Mouse (Mus musculus): Measurements from ENCODE around the gene Tmem178b. TPM values are rescaled to one million over a fixed set of nuclear protein-coding genes. Genes with fewer than 3 reads are reported as not detected.

The Tmem178b gene
- polyA plus RNA-seq, 1 experiment from 2014 or later, result 0.15 TPM

DNA sequence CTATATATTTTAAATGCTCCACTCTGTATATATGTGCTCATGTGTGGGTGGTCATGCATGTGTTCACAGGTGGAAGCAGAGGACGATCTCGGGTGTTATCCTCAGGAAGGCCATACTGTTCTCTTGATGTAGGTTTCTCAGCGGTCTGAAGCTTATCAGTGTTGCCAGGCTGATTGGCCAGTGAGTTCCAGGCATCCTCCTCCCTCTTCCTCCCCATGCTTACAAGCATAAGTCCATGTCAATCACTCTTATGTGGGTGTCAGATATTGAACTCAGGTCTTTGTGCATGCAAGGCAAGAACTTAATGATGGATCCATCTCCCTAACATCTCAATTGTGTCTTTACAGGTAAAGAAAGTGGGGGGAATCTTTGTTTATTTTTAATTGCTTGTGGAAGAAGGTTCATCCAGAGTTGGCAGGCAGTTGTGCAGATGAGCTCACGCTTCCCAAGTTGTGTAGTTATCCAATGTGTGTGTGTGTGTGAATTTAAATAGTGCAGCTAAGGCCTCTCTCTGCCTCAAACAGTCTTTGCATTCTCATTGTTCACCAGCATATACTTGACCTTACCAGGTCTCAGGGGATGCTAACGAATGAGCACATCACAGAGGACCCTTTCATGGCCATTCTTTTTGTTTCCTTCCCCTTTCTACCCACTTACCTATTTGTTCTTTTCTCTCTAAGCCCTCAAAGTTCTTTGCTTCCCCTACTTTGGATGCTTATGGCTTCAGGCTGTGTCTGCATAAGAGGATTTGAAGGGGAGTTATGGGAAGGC lies 72.8 kb downstream of the Tmem178b start:
- H3K36me3 ChIP-seq (ENCODE audit: control insufficient read depth, insufficient read depth, low read length), result no peaks in the 10 kb centered on the region
- H3K9me3 ChIP-seq (ENCODE audit: control insufficient read depth, low read length), result no peaks in the 10 kb centered on the region
- 85% methylated on average over 5 of the region's 5 CpGs for WGBS
- H3K4me1 ChIP-seq (ENCODE audit: control insufficient read depth, insufficient read depth, low read length), result no peaks in the 10 kb centered on the region
- H3K4me2 ChIP-seq (replicated peaks; ENCODE audit: low read depth, low read length), result no peak overlapping the region
- no peak overlapping the region for H3K27ac ChIP-seq (ENCODE audit: low read depth, low read length)
- H3K27me3 ChIP-seq (ENCODE audit: control insufficient read depth, insufficient read depth, low read length), result no peaks in the 10 kb centered on the region
- ATAC-seq (ENCODE audit: low FRiP score, low TSS enrichment), result no peak
- no peak overlapping the region for H3K9ac ChIP-seq (ENCODE audit: low read depth, low read length)
- H3K4me3 ChIP-seq (ENCODE audit: low read length), result no peak overlapping the region

DNA sequence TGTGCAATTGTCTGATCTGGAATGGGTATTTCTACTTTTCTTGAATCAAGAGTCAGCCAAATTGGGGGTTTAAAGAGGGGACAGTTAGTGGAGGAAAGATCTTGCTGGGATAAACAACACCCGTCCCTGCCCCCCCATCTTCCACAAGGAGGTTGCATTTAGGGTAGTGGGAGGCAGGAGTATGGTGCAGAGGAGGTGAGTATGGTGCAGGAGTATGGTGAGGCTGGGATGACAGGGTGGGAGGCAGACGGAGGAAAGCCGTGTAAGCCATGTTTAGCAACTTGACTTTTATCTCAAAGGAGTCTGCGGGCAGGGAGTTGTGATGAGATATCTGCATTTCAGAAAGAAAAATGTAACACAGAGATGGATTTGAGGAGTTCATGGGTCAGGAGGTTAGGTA lies 73.5 kb downstream of the Tmem178b start:
- Histone ChIP-seq H3K9ac (ENCODE audit: low read depth, low read length) (no peak overlapping the region), H3K27ac (ENCODE audit: low read depth, low read length) (no peak overlapping the region), H3K4me3 (ENCODE audit: low read length) (no peak overlapping the region), H3K4me1 (ENCODE audit: control insufficient read depth, insufficient read depth, low read length) (no peaks in the 10 kb centered on the region), H3K4me2 (replicated peaks; ENCODE audit: low read depth, low read length) (no peak overlapping the region), H3K9me3 (ENCODE audit: control insufficient read depth, low read length) (no peaks in the 10 kb centered on the region), H3K36me3 (ENCODE audit: control insufficient read depth, insufficient read depth, low read length) (no peaks in the 10 kb centered on the region), H3K27me3 (ENCODE audit: control insufficient read depth, insufficient read depth, low read length) (no peaks in the 10 kb centered on the region)
- 85% methylated on average over 4 of the region's 4 CpGs for WGBS
- ATAC-seq (ENCODE audit: low FRiP score, low TSS enrichment), result no peak

DNA sequence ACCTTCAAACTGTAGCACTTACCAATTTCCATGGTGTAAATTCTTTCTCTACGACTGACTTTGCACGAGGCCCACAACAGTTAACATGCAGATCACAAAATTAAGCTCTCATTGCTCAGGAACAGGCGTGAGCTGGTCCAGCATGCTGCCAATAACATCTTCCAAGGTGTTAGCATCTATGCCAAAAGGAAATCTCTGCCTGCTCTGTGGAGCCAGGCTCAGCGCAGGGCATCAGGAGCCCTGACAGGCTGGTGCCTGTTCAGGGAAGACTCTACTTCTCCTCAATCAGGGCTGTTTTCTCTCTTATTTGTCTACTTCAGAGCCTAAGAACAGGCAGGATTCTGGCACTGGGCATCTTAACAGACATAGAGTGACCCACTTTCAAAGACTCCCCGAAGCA lies 80.9 kb downstream of the Tmem178b start:
- no peaks in the 10 kb centered on the region for H3K36me3 ChIP-seq (ENCODE audit: control insufficient read depth, insufficient read depth, low read length)
- H3K4me2 ChIP-seq (replicated peaks; ENCODE audit: low read depth, low read length), result no peak overlapping the region
- H3K9ac ChIP-seq (ENCODE audit: low read depth, low read length), result no peak overlapping the region
- H3K27me3 ChIP-seq (ENCODE audit: control insufficient read depth, insufficient read depth, low read length), result no peaks in the 10 kb centered on the region
- no peak overlapping the region for H3K27ac ChIP-seq (ENCODE audit: low read depth, low read length)
- 82% methylated on average over 5 of the region's 5 CpGs for WGBS
- no peaks in the 10 kb centered on the region for H3K4me1 ChIP-seq (ENCODE audit: control insufficient read depth, insufficient read depth, low read length)
- no peaks in the 10 kb centered on the region for H3K9me3 ChIP-seq (ENCODE audit: control insufficient read depth, low read length)
- no peak overlapping the region for H3K4me3 ChIP-seq (ENCODE audit: low read length)
- ATAC-seq (ENCODE audit: low FRiP score, low TSS enrichment), result no peak

DNA sequence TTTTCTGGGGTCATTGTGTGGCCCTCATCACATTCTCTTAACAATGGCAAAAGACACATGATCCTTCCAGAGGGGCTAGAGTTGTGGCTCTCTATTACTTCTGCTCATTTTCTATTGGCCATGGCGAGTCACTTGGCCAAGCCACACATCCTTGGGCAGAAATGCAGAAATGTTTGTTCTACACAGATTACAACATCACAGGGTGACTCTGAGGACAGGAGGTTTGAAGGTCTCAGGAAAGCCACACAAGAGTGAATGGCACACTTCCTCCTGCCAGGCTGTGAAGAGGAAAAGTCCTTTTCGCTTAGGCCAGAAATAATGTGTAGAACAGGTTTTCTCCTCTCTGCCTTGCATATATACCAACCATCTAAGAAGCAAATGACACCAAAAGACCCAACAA lies 82.1 kb downstream of the Tmem178b start:
- WGBS, result 94% methylated on average over 2 of the region's 2 CpGs
- no peak overlapping the region for H3K27ac ChIP-seq (ENCODE audit: low read depth, low read length)

DNA sequence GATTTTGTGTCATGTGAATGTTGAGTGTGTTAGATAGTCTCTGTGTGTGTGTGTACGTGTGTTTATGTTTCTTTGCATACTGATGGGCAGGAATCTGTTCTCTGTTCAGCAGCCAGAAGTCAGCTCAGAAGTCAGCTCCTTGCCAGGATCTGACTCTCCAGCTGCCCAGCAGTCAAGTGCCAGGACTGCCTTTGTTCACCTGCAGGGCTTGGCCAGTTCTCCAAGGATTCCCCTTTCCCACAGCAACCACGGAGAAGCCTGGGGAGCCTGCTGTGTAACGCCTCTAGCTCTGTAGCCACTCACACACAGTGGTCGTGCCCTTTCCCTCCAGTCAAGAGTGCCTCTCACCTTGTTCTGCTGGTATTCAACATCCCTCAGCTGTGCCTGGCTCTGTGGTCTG lies 91.5 kb downstream of the Tmem178b start:
- Histone ChIP-seq H3K9ac (ENCODE audit: low read depth, low read length) (no peak overlapping the region), H3K27me3 (ENCODE audit: control insufficient read depth, insufficient read depth, low read length) (no peaks in the 10 kb centered on the region), H3K4me1 (ENCODE audit: control insufficient read depth, insufficient read depth, low read length) (no peaks in the 10 kb centered on the region), H3K9me3 (ENCODE audit: control insufficient read depth, low read length) (no peaks in the 10 kb centered on the region), H3K27ac (ENCODE audit: low read depth, low read length) (no peak overlapping the region), H3K4me2 (replicated peaks; ENCODE audit: low read depth, low read length) (no peak overlapping the region), H3K36me3 (ENCODE audit: control insufficient read depth, insufficient read depth, low read length) (no peaks in the 10 kb centered on the region), H3K4me3 (ENCODE audit: low read length) (no peak overlapping the region)
- ATAC-seq (ENCODE audit: low FRiP score, low TSS enrichment), result no peak
- 81% methylated on average over 4 of the region's 4 CpGs for WGBS

More for the DNA sequence above, 82.1 kb downstream of the Tmem178b start:
- Histone ChIP-seq H3K4me1 (ENCODE audit: control insufficient read depth, insufficient read depth, low read length) (no peaks in the 10 kb centered on the region), H3K27me3 (ENCODE audit: control insufficient read depth, insufficient read depth, low read length) (no peaks in the 10 kb centered on the region), H3K9me3 (ENCODE audit: control insufficient read depth, low read length) (no peaks in the 10 kb centered on the region), H3K9ac (ENCODE audit: low read depth, low read length) (no peak overlapping the region), H3K36me3 (ENCODE audit: control insufficient read depth, insufficient read depth, low read length) (no peaks in the 10 kb centered on the region), H3K4me2 (replicated peaks; ENCODE audit: low read depth, low read length) (no peak overlapping the region), H3K4me3 (ENCODE audit: low read length) (no peak overlapping the region)
- no peak for ATAC-seq (ENCODE audit: low FRiP score, low TSS enrichment)

DNA sequence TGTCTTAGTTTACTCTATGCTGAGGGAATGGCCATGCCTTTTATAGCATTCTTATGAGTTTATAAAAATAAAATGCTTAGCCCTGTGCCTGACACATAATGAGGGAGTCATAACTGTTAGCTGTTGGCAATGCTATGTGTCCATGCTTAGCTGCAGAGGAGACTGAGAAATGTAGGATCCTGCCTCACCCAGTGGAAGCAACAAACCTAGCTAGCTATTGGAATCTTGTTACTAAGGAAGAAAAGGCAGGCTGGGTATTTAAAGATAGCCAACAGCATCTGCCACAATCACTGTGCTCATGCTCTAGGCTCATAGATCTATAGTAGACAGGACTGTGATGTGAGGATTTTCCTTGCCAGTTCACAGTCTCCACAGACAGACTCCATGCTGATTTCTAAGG lies 97.2 kb downstream of the Tmem178b start:
- Histone ChIP-seq H3K27me3 (ENCODE audit: control insufficient read depth, insufficient read depth, low read length) (no peaks in the 10 kb centered on the region), H3K9me3 (ENCODE audit: control insufficient read depth, low read length) (no peaks in the 10 kb centered on the region), H3K4me1 (ENCODE audit: control insufficient read depth, insufficient read depth, low read length) (no peaks in the 10 kb centered on the region), H3K4me2 (replicated peaks; ENCODE audit: low read depth, low read length) (no peak overlapping the region), H3K27ac (ENCODE audit: low read depth, low read length) (no peak overlapping the region), H3K9ac (ENCODE audit: low read depth, low read length) (no peak overlapping the region), H3K36me3 (ENCODE audit: control insufficient read depth, insufficient read depth, low read length) (no peaks in the 10 kb centered on the region), H3K4me3 (ENCODE audit: low read length) (no peak overlapping the region)
- no peak for ATAC-seq (ENCODE audit: low FRiP score, low TSS enrichment)

DNA sequence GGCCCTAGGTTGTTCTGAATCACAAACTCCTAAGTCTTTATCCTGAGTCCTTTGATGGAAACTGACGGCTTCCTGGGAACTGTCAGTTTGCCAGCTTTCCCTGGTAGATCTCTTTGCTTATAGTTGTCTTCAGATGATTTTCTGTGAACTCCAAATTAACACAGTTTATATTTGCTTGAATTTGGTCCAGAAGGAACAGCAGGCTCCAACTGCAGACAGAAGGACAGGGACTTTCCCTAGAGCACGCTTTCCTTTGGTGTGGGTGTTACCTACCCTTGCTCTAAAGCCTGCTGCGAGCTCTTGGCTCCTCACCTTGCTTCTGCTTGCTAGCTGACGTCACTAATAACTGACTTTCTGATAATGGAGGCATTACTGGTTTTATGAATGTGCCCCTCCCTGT lies 105.9 kb downstream of the Tmem178b start:
- Histone ChIP-seq H3K27ac (ENCODE audit: low read depth, low read length) (no peak overlapping the region), H3K4me2 (replicated peaks; ENCODE audit: low read depth, low read length) (no peak overlapping the region), H3K9me3 (ENCODE audit: control insufficient read depth, low read length) (no peaks in the 10 kb centered on the region), H3K9ac (ENCODE audit: low read depth, low read length) (no peak overlapping the region), H3K27me3 (ENCODE audit: control insufficient read depth, insufficient read depth, low read length) (no peaks in the 10 kb centered on the region), H3K36me3 (ENCODE audit: control insufficient read depth, insufficient read depth, low read length) (no peaks in the 10 kb centered on the region), H3K4me1 (ENCODE audit: control insufficient read depth, insufficient read depth, low read length) (no peaks in the 10 kb centered on the region), H3K4me3 (ENCODE audit: low read length) (no peak overlapping the region)
- WGBS, result 86% methylated on average over 4 of the region's 4 CpGs
- ATAC-seq (ENCODE audit: low FRiP score, low TSS enrichment), result no peak

DNA sequence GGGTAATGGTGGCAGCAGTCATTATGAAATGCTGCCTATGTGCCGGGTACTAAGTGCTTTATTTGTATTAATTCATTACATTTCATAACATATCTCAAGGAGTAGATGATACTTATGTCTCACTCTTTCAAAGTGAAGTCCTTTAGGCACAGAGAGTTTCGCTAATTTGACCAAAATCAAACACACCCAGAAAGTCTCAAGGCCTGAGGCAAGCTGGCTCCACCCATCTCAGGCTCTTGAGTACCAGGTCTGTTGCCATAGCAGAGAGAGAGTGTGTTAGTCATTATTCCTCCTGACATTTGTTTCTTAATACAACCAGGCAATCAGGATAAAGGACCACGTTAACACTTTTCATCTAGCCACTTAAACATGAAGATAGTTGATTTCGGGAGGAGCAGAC lies 117.7 kb downstream of the Tmem178b start:
- no peak for ATAC-seq (ENCODE audit: low FRiP score, low TSS enrichment)
- no peaks in the 10 kb centered on the region for H3K27me3 ChIP-seq (ENCODE audit: control insufficient read depth, insufficient read depth, low read length)
- H3K9me3 ChIP-seq (ENCODE audit: control insufficient read depth, low read length), result no peaks in the 10 kb centered on the region
- no peak overlapping the region for H3K27ac ChIP-seq (ENCODE audit: low read depth, low read length)
- WGBS, result 86% methylated on average over 4 of the region's 4 CpGs
- no peaks in the 10 kb centered on the region for H3K4me1 ChIP-seq (ENCODE audit: control insufficient read depth, insufficient read depth, low read length)
- H3K36me3 ChIP-seq (ENCODE audit: control insufficient read depth, insufficient read depth, low read length), result no peaks in the 10 kb centered on the region
- no peak overlapping the region for H3K4me3 ChIP-seq (ENCODE audit: low read length)
- H3K4me2 ChIP-seq (replicated peaks; ENCODE audit: low read depth, low read length), result no peak overlapping the region
- no peak overlapping the region for H3K9ac ChIP-seq (ENCODE audit: low read depth, low read length)

DNA sequence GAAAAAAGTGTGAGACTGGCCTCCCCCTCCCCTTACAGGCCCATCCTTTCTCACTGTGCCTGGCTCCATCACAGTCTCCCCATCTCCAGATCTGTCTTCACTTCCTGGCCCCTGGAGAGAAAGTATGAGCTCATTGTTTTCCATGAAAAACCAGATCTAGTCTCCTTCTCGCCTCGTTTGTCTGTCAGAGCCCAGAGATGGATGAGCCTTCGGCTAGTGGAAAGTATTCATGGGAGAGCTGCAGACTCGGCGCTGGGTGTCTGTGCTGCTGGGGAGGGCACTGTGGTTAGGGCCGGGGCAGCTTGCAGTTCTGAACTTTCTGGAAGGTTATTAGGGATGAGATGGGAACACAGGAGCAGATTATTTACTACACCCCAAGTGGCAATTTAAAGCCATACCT lies 118.9 kb downstream of the Tmem178b start:
- no peak overlapping the region for H3K9ac ChIP-seq (ENCODE audit: low read depth, low read length)
- 45% methylated on average over 6 of the region's 6 CpGs for WGBS
- no peak for ATAC-seq (ENCODE audit: low FRiP score, low TSS enrichment)
- no peaks in the 10 kb centered on the region for H3K27me3 ChIP-seq (ENCODE audit: control insufficient read depth, insufficient read depth, low read length)
- no peaks in the 10 kb centered on the region for H3K4me1 ChIP-seq (ENCODE audit: control insufficient read depth, insufficient read depth, low read length)
- H3K4me2 ChIP-seq (replicated peaks; ENCODE audit: low read depth, low read length), result no peak overlapping the region
- H3K36me3 ChIP-seq (ENCODE audit: control insufficient read depth, insufficient read depth, low read length), result no peaks in the 10 kb centered on the region
- H3K4me3 ChIP-seq (ENCODE audit: low read length), result no peak overlapping the region
- H3K9me3 ChIP-seq (ENCODE audit: control insufficient read depth, low read length), result no peaks in the 10 kb centered on the region
- no peak overlapping the region for H3K27ac ChIP-seq (ENCODE audit: low read depth, low read length)
